Mouse (Mus musculus) CD4-positive helper T cell, adult 2 months (primary cell): Measurements from ENCODE around the gene Sh2d4b.

Experiments used
- DNase-seq: peaks from one replicate; pipeline ENCODE4 v3.0.0-alpha.2; 2012; ENCODE audit warnings: low read depth, missing footprints, low spot score

The Sh2d4b gene

DNA sequence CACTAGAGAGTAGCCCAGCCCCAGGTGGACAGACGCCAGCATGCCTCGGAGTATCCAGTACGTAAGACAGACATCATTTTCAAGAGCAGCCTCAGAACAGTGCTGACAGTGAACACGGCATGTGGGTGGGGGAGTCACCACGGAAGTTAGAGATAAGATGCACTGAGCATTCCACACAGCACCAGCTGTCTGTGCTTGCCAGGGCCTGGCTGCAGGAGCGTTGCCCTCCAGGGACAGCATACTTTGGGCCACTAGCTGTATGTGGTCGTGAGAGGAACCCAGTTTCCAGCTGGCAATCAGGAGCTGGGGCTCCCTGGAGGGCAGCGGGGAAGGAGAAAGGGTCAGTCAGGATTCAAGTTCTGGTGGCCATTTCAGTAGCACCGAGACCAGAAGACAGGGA lies 13.7 kb upstream of the Sh2d4b start:
- no peak for DNase-seq

DNA sequence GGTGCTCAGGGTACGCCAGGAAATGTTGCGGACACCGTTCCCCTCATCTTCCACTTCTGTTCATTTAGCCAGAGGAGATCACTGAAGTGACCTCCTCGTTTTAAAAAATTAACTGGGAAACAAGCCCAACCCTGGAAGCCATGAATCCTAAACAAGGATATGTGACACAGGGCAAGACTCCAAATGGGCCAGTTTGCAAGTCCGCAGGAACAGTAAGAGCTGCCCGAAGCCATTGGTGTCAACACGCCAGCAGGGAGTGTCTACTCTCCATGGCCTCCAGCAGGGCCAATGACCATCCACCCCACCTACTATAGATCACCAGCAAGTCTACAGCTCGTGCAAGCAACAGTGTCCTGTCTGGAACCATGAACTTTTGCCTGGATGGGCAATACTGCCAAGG lies 12.7 kb upstream of the Sh2d4b start:
- DNase-seq, result no peak

DNA sequence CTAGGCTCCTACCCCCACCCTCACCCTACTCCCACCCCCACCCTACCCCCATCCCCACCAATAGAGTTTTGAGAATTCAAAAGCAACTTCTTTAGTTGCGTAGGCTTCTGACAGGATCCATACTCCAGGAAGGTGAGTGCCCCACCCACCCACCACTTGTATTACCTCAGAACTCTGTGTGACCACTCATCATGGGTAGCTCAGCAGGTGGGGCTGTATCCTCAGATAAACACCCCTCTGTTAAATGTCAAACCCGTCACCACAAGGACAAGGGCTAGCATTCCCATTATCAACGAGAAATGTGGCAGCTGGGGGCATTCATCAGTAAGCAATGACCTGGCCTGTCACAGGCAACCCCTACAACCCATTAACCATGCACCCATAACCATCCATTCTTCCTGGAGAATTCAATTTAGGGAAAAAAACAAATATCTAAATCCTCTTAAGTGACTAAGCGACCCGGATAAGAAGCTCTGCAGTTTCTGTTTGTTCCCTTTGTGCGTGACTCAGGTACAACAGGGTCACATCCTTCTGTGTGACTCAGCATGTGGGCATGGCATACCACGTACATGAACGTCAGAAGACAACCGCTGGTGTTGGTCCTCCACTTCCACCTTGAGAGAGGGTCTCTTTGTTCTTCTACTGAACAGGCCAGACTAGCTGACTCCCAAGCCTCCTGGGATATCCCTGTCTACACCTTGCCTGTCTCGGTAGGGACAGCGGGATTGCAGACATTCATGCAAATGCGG lies 9.4 kb upstream of the Sh2d4b start:
- no peak for DNase-seq

DNA sequence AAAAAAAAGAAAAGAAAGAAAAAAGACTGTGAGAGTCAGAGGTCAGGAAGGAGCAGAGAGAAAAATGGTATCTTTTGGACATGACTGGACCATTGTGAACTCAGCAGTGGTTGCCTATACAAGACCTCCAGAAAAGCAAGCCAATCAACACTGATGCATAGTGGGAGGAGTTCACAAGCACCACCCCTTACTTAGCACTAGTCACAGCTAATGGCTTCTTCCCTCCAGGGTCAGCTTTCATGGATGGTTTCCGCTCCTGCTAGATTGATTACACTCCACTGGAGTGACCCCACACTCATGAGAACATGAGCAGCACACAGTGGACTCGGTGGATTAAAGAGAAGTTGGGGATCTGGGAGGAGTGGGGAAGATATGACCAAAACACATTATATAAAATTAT lies 7.2 kb upstream of the Sh2d4b start:
- DNase-seq, result no peak

DNA sequence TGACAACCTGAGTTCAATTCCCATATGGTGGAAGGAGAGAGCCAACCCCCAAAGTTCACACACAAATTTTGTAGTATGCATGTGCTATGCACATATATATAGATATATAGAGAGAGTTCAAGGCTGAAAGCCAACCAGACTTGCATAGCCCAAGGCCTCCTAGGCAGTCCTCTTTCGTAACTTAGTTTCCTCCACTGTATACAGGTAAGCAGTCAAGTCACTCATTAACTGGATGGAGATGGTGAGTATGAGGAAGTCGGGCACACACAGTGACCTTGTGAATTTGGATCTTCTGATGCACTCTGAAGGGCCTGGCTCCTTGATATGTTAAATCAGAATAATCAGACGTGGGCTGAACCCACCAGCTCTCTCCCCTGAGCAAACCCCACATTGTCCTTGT lies 4.8 kb upstream of the Sh2d4b start:
- no peak for DNase-seq

DNA sequence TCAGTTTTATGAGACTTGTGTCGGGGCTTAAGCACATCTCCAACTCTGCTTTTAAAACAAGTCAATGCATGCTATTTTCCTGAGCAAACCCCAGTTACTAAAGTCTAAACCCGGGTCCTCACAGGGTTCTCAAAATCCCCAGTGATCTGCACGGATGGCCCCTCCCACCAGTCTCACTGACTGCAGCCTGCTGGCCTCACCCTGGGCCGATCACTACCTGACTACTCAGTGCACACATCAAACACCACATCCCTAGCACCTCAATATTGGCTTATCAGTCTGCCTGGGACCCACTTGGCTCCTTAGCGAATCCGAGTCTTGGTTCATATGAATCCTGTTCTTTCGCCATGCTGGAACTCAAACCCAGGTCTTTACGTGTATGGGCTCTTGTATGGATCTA lies 2.6 kb upstream of the Sh2d4b start:
- no peak for DNase-seq

DNA sequence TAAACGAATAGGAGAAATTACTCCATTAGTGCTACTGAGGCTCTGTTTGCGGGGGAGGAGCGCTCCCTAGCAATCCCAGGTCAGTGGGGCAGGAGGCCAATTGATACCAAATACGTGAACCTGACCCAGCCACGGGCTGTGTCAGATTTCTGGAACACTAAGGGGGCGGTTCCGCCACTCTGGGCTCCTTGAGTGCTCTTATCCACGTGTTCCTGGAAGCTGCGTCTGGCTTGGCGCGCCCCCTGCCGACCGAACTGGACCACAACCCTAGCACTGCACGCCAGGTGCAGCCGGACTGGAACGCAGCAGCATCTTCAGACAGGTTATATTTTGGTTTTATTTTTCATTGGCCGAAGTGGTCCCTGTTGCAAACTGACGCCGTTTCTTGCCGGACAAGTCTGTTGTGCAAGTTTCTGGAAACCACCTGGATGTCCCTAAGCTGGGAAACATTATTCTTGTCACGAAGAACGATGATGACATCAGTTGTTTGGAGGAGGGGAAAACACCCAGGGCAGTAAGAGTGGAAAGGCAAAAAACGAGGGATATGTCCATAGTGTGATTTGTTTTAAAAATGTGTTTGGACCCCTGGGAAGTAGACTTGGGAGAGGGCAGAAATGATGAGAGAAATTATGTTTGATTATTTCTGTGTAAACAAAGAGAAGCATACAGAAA lies 1.6 kb upstream of the Sh2d4b start:
- peak; percentile 74 for DNase-seq

DNA sequence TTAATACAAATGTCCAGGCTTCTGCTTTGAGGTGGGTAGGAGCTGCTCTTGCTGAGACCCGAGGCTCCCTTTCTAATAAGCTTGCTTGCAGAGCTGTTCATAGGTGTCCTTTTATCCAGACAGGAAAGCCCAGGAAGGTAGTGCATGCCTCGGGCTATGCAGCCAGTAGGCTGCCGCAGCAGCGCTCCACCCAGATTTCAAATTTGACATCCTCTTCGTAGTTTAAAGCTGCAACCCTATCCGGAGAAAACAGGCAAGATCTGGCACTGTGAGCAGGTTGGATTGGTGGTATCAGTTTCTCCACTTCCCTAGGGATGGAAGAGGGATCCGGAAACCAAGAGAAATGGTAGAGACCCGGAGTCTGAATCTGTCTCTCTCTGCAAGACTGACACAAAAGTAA lies 818 bp upstream of the Sh2d4b start:
- no peak for DNase-seq

DNA sequence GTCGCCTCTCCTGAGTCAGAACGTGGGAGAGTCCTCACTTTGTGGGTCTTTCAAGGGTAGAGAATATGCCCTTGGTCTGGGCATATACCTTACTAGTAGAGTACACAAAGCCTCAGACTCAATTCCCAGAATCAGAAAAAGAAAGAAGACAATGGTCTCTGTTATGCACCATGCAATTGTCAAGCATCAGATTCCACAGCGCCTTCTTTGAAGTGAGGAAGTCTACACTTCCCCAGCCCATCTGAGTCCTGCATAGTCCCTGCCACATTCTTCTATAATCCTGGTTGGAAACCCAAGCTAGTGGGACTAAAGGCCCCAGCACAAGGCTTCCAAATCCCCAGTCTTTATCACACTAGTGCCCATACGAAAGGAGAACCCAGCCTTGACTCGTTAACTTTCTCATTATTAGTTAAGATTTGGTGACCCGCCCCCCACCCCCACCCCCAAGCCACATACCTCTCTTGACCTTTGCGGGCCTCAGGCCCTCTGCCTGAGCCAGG lies 690 bp downstream of the Sh2d4b start:
- DNase-seq, result no peak

DNA sequence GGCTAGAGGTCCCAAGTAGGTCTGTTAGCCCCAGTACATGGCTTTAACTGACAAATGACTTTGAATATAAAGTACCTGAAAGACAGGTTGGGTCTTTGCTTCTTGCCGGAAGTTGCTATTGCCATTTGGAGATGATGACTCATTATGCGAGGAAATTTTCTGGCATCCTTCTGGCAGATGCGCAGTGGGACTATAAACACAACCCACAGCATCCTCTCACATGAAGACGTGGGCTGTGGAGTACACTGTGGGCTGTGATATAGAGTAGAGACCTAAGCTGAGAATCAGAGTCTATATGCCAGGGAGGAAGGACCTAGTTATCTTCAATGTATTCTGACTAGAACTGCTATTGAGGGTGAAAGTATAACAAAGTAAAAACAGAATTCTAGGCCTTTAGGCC lies 1.6 kb downstream of the Sh2d4b start:
- DNase-seq, result peak; percentile 47

DNA sequence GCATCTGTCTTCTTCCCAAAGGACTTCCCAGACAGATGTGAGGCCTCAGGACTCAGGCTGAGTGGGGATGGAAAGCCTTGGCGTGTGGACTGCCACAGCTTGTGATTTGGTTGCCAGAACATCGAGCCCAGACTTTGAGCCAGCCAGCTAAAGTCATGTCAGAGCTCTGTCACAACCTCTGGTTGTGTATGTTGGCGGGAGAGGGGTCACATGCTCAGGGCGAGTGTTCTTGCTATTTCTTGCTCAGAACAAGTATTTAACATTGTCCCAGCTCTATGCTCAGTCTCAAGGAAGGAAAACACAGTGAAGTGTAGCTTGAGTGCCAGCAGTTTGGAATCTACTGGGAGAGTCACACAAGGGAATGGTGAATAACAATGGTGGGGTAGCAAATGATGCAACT lies 3.4 kb downstream of the Sh2d4b start:
- no peak for DNase-seq

DNA sequence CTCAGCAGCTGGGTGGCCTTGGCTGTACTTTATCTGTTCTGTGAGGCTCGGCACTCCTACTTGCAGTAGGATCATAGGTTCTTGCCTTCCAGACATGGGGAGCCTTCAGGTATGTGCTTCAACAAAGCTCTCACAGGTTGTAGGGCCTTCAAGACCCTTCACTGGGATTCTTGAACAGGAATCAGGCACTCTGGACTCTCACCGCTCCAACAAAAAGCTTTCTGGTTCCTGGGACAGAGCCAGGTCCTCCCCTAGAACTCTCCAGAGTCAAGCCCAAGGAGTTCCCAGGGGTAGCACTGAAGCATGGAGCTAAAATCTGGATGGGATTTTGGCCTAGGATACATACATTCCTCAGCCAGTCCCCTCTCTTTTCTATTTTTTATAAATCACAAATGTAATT lies 3.9 kb downstream of the Sh2d4b start:
- DNase-seq, result no peak

DNA sequence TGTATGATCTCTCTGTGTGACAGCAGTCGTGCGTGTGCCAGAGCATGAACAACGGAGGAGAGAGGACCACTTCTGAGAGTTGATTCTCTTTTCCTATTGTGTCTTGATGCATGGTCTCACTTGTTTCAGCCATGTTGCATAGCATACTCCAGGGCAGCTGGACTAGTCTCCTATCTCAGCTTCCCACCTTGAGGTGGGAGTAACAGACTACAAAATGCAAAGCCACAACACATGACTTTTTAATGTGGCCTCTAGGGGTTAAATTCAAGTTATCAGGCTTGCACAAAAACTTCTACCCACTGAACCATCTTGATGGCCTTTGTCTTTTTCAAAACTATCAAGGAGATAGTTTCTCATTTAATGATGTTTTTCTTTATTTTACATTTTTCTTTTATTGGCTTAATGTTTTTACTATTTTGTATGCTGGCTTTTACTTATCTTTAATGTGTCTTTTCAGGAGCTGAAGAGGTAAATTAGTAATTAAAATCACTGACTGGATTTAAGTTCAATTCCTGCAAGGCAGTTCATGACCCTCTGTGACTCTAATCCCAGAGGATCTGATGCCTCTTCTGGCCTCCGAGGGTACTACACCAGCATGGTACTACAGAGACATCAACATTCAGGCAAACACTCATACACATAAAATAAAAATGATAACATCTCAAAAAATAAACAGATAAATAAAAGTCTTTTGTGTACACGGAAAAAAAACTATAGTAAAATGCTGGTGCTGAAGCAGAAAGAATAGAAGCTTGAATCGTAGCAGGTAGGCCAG lies 6.5 kb downstream of the Sh2d4b start:
- no peak for DNase-seq

DNA sequence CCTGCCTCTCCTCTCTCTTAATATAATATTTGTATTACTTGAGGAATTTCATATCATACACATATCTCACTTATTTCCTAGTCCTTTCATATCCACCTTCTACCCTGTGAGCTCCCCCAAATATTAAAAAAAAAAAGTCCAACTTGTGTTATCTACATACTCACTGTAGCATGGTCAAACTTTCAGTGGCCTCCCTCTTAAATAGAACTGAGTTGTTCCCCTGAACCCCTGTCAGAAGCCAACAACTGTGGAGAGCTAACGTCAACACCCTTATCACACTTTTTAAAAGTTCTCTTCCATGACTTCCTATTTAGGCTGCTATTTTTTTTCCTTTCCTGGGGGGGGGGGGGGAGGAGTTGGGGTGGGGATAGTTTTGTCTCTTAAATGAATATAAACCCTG lies 7.3 kb downstream of the Sh2d4b start:
- DNase-seq, result no peak

DNA sequence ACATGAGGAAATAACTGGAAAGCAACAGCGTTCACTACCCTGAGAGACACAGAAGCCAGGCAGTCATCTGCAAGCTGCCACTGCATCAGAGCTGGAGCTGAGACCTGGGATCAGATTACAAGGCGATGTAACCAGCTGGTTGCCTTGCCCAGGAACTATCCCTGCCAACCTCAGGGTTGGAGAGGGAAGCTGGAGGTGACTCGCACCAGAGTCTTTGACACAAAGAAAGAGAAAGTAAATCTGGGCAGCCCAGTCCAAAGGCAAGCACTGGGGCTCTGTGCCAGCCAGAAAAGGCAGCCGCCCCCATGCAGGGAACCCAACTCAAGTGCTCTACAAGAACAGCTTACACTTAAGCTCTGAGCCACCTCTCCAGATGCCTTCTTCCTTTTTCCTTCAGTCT lies 7.8 kb downstream of the Sh2d4b start:
- DNase-seq, result no peak

DNA sequence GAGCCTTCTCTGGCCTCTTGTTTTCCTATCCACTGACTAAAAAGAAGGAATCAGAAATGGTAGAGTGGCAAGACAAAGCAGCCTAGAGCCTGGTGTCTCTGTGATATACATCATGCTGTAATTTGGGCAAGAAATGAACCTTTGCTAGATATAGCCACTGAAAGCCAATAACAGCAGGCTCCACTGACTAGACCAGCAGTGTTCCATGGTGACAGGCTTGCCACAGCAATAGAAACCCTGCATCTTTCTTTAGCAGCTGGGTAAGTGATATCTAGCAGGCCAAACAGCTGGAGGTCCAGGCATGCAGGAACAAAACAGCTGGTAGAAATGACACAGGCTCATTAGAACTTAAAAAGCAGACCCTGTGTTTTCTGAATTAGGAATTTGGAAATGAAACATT lies 18.5 kb downstream of the Sh2d4b start:
- DNase-seq, result no peak

DNA sequence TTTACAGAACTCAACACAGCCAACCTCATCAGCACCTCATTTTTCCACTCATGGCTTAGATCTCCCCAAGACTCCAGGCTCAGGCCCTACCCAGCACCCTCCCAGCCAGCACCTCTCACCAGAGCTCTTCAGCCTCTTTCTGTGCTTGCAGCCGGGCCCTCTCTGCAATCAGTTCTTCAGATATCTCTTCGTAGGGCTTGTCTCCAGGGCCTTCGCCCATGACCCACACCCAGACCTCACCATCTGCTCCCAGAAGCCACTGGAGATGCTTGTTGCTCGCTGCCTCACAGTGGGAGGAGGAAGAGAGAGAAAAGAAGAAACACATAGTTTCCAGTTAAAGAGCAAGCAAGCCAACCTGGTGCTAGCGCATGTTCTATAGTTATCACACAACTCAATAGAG lies 19.1 kb downstream of the Sh2d4b start:
- no peak for DNase-seq

DNA sequence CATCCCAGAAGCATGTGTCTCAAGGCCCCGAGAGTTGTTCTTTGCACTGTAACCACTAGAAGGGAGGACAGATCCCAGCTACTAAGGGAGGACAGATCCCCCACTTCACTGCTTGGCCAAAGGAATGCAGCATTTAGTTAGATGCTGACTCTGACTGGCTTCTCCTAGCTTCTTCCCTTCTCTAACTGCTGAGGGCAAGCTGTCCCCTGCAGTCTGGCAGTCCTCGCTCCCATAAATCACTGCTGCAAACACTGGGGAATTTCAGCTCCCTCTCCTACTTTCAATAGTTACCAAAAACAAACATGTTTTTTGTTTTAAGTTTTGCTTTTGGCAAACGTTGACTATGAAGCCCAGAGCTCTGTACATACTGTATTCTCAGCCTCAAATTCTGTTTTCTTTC lies 22.5 kb downstream of the Sh2d4b start:
- no peak for DNase-seq

DNA sequence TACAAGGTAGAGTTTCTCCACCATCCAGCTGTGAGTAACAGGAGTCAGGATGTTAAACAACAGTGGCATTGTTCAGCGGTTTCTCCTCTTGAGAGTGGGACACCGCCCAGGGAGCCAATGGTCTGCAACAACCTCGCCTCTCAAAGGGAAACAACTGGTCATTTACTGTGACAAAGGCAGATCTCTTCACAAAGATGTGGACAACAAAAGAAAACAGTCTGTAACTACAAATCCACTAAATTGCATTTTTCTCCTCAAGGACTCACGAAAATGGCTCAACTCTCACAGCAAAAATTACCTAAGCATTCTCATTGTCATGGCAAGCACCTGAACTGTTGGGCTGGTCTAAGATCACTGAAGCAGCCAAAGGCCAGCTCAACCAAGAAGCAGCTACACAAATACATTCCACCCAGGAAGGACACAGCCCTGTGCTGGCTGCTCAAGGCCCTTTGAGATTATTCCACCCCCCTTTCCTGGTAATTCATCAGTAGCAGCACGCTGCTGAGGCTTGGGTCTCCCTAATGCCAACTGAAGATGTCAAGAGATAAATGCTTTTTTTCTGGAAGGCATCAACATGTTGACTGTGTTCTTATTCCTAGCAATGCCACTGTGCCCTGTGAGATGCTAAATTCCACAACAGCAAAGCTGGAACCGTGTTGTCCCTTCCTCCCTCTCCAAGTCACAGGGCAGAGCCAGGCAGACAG lies 28.1 kb downstream of the Sh2d4b start:
- no peak for DNase-seq

DNA sequence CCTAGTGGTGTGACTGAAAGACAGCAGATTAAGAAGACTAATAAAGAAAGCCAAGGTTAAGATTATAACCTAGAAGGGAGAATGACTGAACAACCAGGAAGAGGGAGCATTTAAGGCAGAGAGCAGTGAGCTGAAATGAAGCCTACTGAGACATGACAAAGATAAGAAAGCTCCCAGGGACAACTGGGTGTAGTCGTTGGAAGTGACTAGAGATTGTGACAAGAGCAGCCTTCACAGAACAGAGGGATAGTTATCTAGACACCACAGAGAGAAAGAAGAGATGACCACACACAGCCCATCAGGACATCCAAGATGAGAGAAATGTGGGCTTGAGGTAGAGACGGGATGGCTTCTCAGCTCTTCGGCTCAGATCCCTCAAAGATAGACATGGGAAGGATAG lies 29.4 kb downstream of the Sh2d4b start:
- no peak for DNase-seq

DNA sequence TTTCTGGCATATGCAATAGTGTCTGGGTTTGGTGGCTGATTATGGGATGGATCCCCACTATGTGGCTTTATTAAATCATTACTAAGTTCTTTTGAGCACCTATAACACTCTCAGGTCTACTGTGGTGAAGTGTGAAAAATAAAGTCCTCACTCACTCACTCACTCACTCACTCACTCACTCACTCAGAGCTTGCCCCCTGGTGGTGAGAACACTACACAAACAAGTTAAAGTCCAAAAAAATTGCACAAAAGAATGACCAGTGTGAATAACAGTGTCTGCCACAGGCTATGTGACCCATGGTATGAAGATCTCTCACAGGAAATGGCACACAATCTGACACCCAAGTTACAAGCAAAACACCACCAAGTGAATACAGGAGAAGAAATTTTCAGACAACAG lies 30.0 kb downstream of the Sh2d4b start:
- DNase-seq, result no peak

DNA sequence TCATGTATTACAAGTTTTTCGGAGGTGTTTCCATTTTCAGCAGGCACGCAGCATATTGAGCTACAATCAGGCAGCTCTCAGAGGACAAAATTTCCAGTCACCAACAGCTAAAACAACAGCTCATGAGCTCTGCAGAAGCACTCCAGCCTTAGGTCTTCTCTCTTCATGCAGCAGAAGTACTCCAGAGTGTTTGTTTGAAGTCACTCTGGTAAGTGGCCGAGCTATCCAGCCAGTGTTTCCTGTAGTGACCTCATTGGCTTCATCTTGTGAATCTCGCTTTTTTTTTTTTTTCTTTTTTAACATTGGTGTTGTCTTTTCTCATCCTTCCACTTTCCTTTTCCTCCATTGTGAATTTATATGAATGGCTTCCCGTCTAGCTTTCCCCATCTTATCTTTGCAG lies 40.1 kb downstream of the Sh2d4b start:
- DNase-seq, result no peak
